Mouse (Mus musculus): ENCODE results near the gene Cdc14a. TPM values are rescaled to one million over a fixed set of nuclear protein-coding genes. Genes with fewer than 3 reads are reported as not detected.

Gene Cdc14a
- total RNA-seq, 2 experiments from 2014 or later: 10.3 to 12.7 TPM

Other genes with a start within 250 kb of the Cdc14a start
- under 1 TPM; 0.55 to 0.75 TPM for gene Gpr88, start 170.5 kb downstream of the Cdc14a start, total RNA-seq (2021)
- gene Rtca, start 84.2 kb upstream of the Cdc14a start, total RNA-seq (2021): 10 to 100 TPM; 35.4 to 37.2 TPM
- gene Dbt, start 89.0 kb upstream of the Cdc14a start, total RNA-seq (2021): 10 to 100 TPM; 83.4 to 87.7 TPM
- gene Lrrc39, start 138.9 kb upstream of the Cdc14a start, total RNA-seq (2021): 10 to 100 TPM in 1 of 2 experiments, 1 to 10 TPM in 1; 6.7 to 12.3 TPM
- 1 to 10 TPM; 4.5 to 6.6 TPM for gene Sass6, start 170.9 kb upstream of the Cdc14a start, total RNA-seq (2021)
- gene Trmt13, start 190.6 kb upstream of the Cdc14a start, total RNA-seq (2021): 10 to 100 TPM; 12.0 to 15.5 TPM
- gene Mfsd14a, start 238.6 kb upstream of the Cdc14a start, total RNA-seq (2021): 10 to 100 TPM; 44.3 to 47.9 TPM

Measured in adrenal gland, postnatal 10 days (tissue).